26 mouse cellular contexts compared by ENCODE assay signal in genomic region chr10:14527765-14528164, GRCm38 (mm10). TPM values are rescaled to one million over a fixed set of nuclear protein-coding genes. Genes with fewer than 3 reads are reported as not detected.
DNase-seq lines count a peak whose midpoint lies in the region; ATAC-seq and TF ChIP-seq lines count a peak whose summit lies in the region.
"Had no signal": no experiment of that assay in that cellular context is flagged by ENCODE, and none has a peak within 500 bp of the region (broad histone marks: within the 10 kb centered on the region; RNA-seq: fewer than 3 reads in every experiment).

No protein-coding gene starts in this region.

- H3K27ac ChIP-seq in lung, embryonic 14.5 days (ENCODE audit: low read depth) = no peak overlapping the region
- H3K27ac ChIP-seq: embryonic facial prominence, embryonic 12.5 days; forebrain, embryonic 10.5 days; gastrocnemius, adult 2 months; heart, embryonic 15.5 days; hindbrain, embryonic 15.5 days had no signal

- H3K4me1 ChIP-seq in lung, embryonic 14.5 days (ENCODE audit: insufficient read depth) = no peaks in the 10 kb centered on the region
- H3K4me1 ChIP-seq: embryonic facial prominence, embryonic 12.5 days; forebrain, embryonic 10.5 days; hindbrain, embryonic 15.5 days had no signal

- no peak for TF ChIP-seq CTCF in lung, embryonic 14.5 days (IDR thresholded peaks at IDR 0.05; ENCODE audit: low read depth)

- H3K27me3 ChIP-seq in lung, embryonic 14.5 days (ENCODE audit: insufficient read depth, low read length) = no peaks in the 10 kb centered on the region
- no peaks in the 10 kb centered on the region for H3K27me3 ChIP-seq in myocyte (ENCODE audit: control insufficient read depth, insufficient read depth, insufficient read length)
- H3K27me3 ChIP-seq: CH12.LX; embryonic facial prominence, embryonic 12.5 days; heart, embryonic 15.5 days; hindbrain, embryonic 15.5 days had no signal

- H3K4me3 ChIP-seq in lung, embryonic 14.5 days (ENCODE audit: low read depth, low read length) = no peak overlapping the region
- no peak overlapping the region for H3K4me3 ChIP-seq in myocyte
- H3K4me3 ChIP-seq: embryonic facial prominence, embryonic 12.5 days; forebrain, embryonic 10.5 days; gastrocnemius, adult 2 months; heart, embryonic 15.5 days; hindbrain, embryonic 15.5 days had no signal

- no peaks in the 10 kb centered on the region for H3K79me2 ChIP-seq in myocyte (ENCODE audit: control insufficient read depth, insufficient read depth)

- H3K9me3 ChIP-seq in lung, embryonic 14.5 days (ENCODE audit: low read depth, low read length) = no peaks in the 10 kb centered on the region
- H3K9me3 ChIP-seq: embryonic facial prominence, embryonic 12.5 days; forebrain, embryonic 10.5 days; G1E; heart, embryonic 15.5 days; hindbrain, embryonic 15.5 days had no signal

- 47% methylated on average over 2 of the region's 2 CpGs for WGBS in lung, embryonic 14.5 days

- no peaks in the 10 kb centered on the region for H3K36me3 ChIP-seq in lung, embryonic 14.5 days (ENCODE audit: insufficient read depth)
- H3K36me3 ChIP-seq in myocyte (ENCODE audit: control insufficient read depth, insufficient read depth) = peaks cover 5% of the 10 kb centered on the region
- H3K36me3 ChIP-seq: embryonic facial prominence, embryonic 12.5 days; forebrain, embryonic 10.5 days; G1E; heart, embryonic 15.5 days; hindbrain, embryonic 15.5 days had no signal

- no peak for TF ChIP-seq POLR2A in myocyte (IDR thresholded peaks at IDR 0.05; ENCODE audit: insufficient read length, low read depth)

- 0 out of 2 replicates have a peak, but pooled peaks have one; percentile 31 for ATAC-seq in lung, embryonic 14.5 days (ENCODE audit: insufficient read depth)
- ATAC-seq: forebrain, embryonic 14.5 days; forebrain, postnatal 0 days; intestine, postnatal 0 days had no signal

- H3K9ac ChIP-seq in lung, embryonic 14.5 days = no peak overlapping the region
- H3K9ac ChIP-seq: embryonic facial prominence, embryonic 12.5 days; forebrain, postnatal 0 days; heart, embryonic 15.5 days; hindbrain, embryonic 15.5 days had no signal

- H3K4me2 ChIP-seq in lung, embryonic 14.5 days = no peak overlapping the region
- H3K4me2 ChIP-seq in myocyte (ENCODE audit: low read depth) = peak overlapping the region; percentile 22
- H3K4me2 ChIP-seq: embryonic facial prominence, embryonic 12.5 days; heart, embryonic 11.5 days; heart, embryonic 15.5 days; hindbrain, embryonic 15.5 days had no signal

- H3ac ChIP-seq in myocyte (ENCODE audit: control insufficient read depth, insufficient read length) = no peak overlapping the region

- no peak for DNase-seq in lung, embryonic 14.5 days
- no peak for DNase-seq in lung, adult 18-20 months
- DNase-seq in NIH3T3 (ENCODE audit: low read depth) = peak; percentile 53
- DNase-seq in cerebellum, adult 11 months = no peak
- DNase-seq in adrenal gland, adult 2 months = no peak
- DNase-seq: adrenal gland, postnatal 25 days; B cell, adult 2 months; cerebellum, adult 18-20 months; cerebellum, adult 9-10 months; cerebellum, postnatal 14 days; forebrain, postnatal 0 days; gastrocnemius, adult 2 months; gastrocnemius, postnatal 14 days; heart, postnatal 14 days; heart, postnatal 4 days; kidney, adult 2 months had no signal

TF ChIP-seq in myocyte, 11 proteins besides CTCF, POLR2A, EP300 and RAD21:
- TF ChIP-seq POLR2AphosphoS2 (IDR thresholded peaks at IDR 0.05; ENCODE audit: insufficient read length, low read depth) = no peak
- peak; percentile 40; the same call in 1 of the 2 replicates for TF ChIP-seq CEBPB (IDR thresholded peaks at IDR 0.05; ENCODE audit: insufficient read depth, poor library complexity, severe bottlenecking)

RNA-seq across cellular contexts. Expression of gene Adgrg6, which starts 17.7 kb away (rescaled TPM):
- 22.9 and 26.2 TPM in 2 replicates for polyA plus RNA-seq in lung, embryonic 14.5 days (2014; fragmentation: Nextera tagmentation; extraction: Ambion mirVana)
- polyA plus RNA-seq in myocyte (2012; fragmentation: generic; extraction: Trizol) = 9.3 TPM
- total RNA-seq in adrenal gland, adult 2 months (2021) = 1 to 10 TPM; 1.5 to 2.6 TPM
- polyA plus RNA-seq in adrenal gland, adult 2 months (2012; rRNA removed) = 0.45 and 0.62 TPM in 2 replicates
- total RNA-seq: CH12.LX had no signal
- polyA plus RNA-seq: G1E had no signal
